Mouse (Mus musculus): ENCODE measurements around the gene C1qtnf3.

GRCm38 (mm10) chr15:11003791-11004190 lies 51.7 kb downstream of the C1qtnf3 start:
- no peak for TF ChIP-seq CTCF (IDR thresholded peaks at IDR 0.05)
- TF ChIP-seq EP300 (IDR thresholded peaks at IDR 0.05; ENCODE audit: insufficient read depth, low read depth, low read length): no peak
- TF ChIP-seq POLR2A (IDR thresholded peaks at IDR 0.05; ENCODE audit: insufficient read depth, low read depth, low read length): no peak

Data from heart, adult 2 months (tissue).